Mouse (Mus musculus): Measurements from ENCODE around the gene Rpl29. TPM values are rescaled to one million over a fixed set of nuclear protein-coding genes. Genes with fewer than 3 reads are reported as not detected.

Rpl29 gene
- polyA plus RNA-seq (2015; fragmentation: Nextera tagmentation; extraction: Ambion mirVana) = 752 and 771 TPM in 2 replicates

DNA sequence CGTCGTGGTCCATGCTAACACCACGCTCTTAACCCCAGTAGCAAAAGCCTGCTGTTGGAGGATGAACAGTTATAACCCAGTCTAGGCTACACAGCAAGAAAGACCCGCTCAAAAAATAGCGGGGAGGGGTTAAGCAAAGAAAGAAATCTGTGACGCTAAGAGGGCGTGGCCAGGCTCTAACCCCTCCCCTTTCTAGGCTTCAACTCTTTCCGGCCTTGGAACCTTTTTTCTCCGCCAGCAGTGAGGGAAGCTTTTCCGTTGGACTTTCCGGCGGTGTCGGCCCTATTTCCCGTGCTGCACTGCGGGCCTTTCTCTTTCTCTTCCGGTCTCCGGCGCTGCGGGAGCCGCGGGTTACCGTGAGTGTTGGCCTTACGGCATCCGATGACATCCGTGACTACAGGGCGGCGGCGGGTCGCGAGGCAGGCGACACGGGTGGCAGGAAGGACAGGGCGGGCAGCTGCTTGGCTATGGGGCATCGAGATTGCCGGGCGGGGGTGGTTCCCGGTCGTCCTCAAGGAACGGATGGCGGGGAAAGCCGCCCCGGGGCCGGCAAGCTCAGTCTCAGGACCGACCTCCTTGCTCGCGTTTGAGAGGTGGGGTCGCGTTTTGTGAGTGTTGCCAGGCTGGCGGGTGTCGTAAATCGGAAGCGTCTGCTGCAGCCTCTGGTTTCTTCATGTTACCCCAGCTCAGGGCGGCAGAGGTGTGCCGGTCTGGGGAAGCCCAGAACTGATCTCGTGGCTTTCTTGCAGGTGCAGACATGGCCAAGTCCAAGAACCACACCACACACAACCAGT, at the start of gene Rpl29:
Gene Rpl29, plus strand, starts transcription at position 234 of the 794 bp plus-strand sequence.

DNA sequence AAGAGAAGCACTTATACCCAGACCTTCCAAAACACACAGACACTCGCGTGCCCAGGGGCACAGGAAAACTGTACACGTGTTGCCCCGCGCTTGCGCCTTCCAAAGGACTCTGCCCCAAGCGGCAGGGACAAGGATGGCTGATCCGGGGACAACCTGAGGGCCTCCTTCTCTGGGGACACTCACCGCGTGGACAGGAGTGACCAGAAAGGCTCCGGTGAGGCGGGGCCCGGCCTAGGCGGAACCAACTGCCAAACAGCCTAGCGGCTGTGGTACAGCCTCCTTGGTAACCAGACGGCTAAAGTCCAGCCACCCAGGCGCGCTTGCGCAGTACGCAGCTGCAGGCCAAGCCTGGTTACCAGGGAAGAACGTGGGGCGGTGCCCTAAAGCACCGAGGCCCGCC, 18.1 kb downstream of the Rpl29 start, which contains the start of the genes Abhd14b and Abhd14a:
Gene Abhd14b, plus strand, starts transcription at position 112 of the 400 bp plus-strand sequence.
Gene Abhd14a, minus strand, starts transcription at position 331 of the 400 bp plus-strand sequence.

DNA sequence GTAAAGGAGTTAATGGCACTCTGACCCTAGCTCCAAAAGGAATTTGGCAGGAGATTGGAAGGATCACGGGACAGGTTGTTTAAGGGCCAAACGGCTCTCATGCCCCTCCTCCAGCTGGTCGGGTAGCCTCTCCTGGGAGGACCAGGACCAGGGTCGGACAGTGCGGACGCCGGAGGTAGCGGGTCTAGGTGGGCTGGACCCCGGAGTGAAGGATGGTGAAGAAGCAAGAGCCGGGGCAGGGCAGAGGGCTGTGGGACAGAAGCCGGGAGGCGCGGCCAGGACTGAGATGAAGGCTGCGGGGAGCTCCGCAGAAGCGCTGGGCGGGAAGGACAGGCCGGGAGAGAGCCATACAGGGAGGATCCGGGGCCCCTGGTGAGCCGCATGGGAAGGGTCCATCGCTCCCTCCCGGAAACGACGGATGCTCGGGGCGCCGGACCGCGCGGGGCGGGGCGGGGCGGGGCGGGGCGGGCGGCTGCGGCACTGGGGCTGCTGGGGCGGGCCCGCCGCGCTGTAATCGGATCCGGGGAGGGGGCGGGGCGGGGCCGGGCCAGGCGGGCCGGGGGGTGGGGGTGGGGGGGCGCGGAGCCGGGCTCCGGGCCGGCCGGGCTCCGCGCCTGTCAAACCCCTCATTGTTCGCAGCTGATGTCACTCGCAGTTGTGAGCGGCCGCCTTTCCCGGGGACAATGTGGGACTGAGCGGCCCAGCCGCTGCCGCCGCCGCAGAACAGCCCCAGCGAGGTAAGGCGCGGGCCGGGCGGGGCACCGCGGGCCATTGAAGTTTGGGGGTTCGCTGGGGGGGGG, 24.2 kb downstream of the Rpl29 start, which contains the start of gene Pcbp4:
Gene Pcbp4, plus strand, starts transcription at position 21 of the 800 bp plus-strand sequence.

DNA sequence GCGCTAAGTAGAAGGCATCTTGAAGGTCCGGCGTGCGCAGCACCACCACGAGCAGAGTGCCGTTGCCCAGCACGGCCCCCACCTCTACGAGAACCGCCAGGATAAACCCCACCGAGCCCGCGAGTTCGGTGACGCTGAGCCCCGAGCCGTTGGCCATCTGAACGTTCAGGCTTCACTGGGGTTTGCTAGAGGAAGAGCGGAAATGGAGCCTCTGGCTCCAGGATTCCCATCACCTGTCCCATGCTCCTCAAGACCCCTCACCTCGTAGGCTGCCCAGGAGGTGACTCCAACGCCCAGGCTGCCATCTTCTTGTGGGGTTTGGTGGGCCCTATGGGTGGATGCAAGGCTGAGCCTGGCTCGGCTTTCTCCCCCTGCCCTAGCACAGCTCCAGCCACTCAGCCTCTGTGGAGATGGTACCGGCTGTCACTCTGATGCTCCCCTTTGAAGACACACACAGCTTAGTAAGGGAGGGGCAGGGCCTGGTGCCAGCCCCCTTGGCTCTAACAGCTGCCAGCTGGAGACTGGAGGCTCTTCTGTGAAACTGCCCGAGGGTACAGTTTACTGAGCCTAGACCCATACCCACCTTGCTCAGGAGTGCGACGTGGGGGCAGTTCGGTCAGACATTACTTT, 36.4 kb downstream of the Rpl29 start, which contains the start of gene Gpr62:
Gene Gpr62, minus strand, starts transcription at position 368 of the 630 bp plus-strand sequence.

DNA sequence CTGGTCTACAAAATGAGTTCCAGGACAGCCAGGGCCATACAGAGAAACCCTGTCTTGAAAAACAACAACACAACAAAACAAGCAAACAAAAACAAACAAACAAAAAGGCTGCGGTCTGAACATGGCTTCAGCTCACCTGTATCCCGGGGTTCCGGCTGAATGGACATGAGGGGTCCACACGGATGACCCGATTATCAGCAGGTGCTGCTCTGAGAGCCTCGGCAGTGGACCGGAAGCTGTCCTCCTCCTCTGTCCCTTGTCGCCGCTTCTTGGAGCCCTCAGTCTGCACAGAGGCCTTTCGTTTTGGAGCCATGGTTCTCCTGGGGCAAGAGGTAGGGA, 46.4 kb downstream of the Rpl29 start, which contains the start of gene Rrp9:
Gene Rrp9, plus strand, starts transcription at position 301 of the 339 bp plus-strand sequence.

DNA sequence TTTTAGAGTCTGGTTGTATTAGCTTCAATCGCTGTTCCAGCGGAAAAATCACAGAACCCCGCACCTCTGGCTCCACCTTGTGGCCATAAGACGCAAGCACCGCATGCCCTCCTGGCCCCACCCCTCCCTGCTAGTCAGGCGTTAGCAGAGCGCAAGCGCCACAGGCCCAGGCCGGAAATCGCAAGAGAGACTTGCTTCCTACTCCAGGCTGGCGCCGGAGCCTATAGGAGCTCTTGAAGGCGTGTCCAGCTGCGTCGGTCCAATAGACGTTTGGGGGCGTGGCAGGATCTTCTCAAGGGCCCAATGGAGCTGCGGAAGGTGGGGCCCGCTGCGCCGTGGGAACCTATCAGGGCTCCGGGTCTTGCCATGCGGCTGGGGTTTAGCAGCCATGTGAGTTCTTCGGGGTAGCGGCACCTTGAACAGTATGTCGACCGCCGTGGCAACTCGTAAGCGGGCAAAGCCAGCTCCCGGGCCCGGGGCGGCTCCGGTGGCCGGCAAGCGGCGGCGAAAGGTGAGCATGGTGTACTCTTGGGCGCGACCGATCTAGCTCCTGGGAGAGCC, 47.8 kb downstream of the Rpl29 start, which contains the start of gene Parp3:
Gene Parp3, minus strand, starts transcription at position 26 of the 561 bp plus-strand sequence.

Other genes starting within 250 kb of the Rpl29 start
- 26.4 and 28.0 TPM in 2 replicates for gene Ppm1m, start 229.7 kb upstream of the Rpl29 start, polyA plus RNA-seq (2015; fragmentation: Nextera tagmentation; extraction: Ambion mirVana)
- 25.3 and 29.8 TPM in 2 replicates for gene Twf2, start 226.3 kb upstream of the Rpl29 start, polyA plus RNA-seq (2015; fragmentation: Nextera tagmentation; extraction: Ambion mirVana)
- gene Tlr9, start 206.9 kb upstream of the Rpl29 start, polyA plus RNA-seq (2015; fragmentation: Nextera tagmentation; extraction: Ambion mirVana) = 0.08 and 0.11 TPM in 2 replicates
- gene Alas1, start 180.8 kb upstream of the Rpl29 start, polyA plus RNA-seq (2015; fragmentation: Nextera tagmentation; extraction: Ambion mirVana) = 94.5 and 99.0 TPM in 2 replicates
- gene Poc1a, start 148.4 kb upstream of the Rpl29 start, polyA plus RNA-seq (2015; fragmentation: Nextera tagmentation; extraction: Ambion mirVana) = 7.2 and 7.5 TPM in 2 replicates
- gene Dusp7, start 60.8 kb upstream of the Rpl29 start, polyA plus RNA-seq (2015; fragmentation: Nextera tagmentation; extraction: Ambion mirVana) = 9.4 and 9.9 TPM in 2 replicates
- gene Acy1, start 8.9 kb downstream of the Rpl29 start, polyA plus RNA-seq (2015; fragmentation: Nextera tagmentation; extraction: Ambion mirVana) = 15.1 and 15.3 TPM in 2 replicates
- 23.9 and 25.9 TPM in 2 replicates for gene Abhd14b, start 18.0 kb downstream of the Rpl29 start, polyA plus RNA-seq (2015; fragmentation: Nextera tagmentation; extraction: Ambion mirVana)
- gene Abhd14a, start 18.2 kb downstream of the Rpl29 start, polyA plus RNA-seq (2015; fragmentation: Nextera tagmentation; extraction: Ambion mirVana) = 29.5 and 29.8 TPM in 2 replicates
- 20.7 and 21.1 TPM in 2 replicates for gene Pcbp4, start 23.8 kb downstream of the Rpl29 start, polyA plus RNA-seq (2015; fragmentation: Nextera tagmentation; extraction: Ambion mirVana)
- 0.39 and 0.44 TPM in 2 replicates for gene Gpr62, start 36.5 kb downstream of the Rpl29 start, polyA plus RNA-seq (2015; fragmentation: Nextera tagmentation; extraction: Ambion mirVana)
- gene Rrp9, start 46.5 kb downstream of the Rpl29 start, polyA plus RNA-seq (2015; fragmentation: Nextera tagmentation; extraction: Ambion mirVana) = 27.7 and 27.9 TPM in 2 replicates
- gene Parp3, start 47.5 kb downstream of the Rpl29 start, polyA plus RNA-seq (2015; fragmentation: Nextera tagmentation; extraction: Ambion mirVana) = 35.8 and 36.1 TPM in 2 replicates
- not detected in 2 replicates for gene Iqcf1, start 70.5 kb downstream of the Rpl29 start, polyA plus RNA-seq (2015; fragmentation: Nextera tagmentation; extraction: Ambion mirVana)
- not detected in 2 replicates for gene Iqcf5, start 85.1 kb downstream of the Rpl29 start, polyA plus RNA-seq (2015; fragmentation: Nextera tagmentation; extraction: Ambion mirVana)
- not detected in 2 replicates for gene Iqcf3, start 132.2 kb downstream of the Rpl29 start, polyA plus RNA-seq (2015; fragmentation: Nextera tagmentation; extraction: Ambion mirVana)
- not detected in 2 replicates for gene Iqcf4, start 141.5 kb downstream of the Rpl29 start, polyA plus RNA-seq (2015; fragmentation: Nextera tagmentation; extraction: Ambion mirVana)
- gene Iqcf6, start 197.1 kb downstream of the Rpl29 start, polyA plus RNA-seq (2015; fragmentation: Nextera tagmentation; extraction: Ambion mirVana) = not detected in 2 replicates
- gene Grm2, start 226.6 kb downstream of the Rpl29 start, polyA plus RNA-seq (2015; fragmentation: Nextera tagmentation; extraction: Ambion mirVana) = not detected in 2 replicates